Mouse (Mus musculus): Measurements from ENCODE around the gene Pitpnm2.

- TF ChIP-seq CTCF (IDR thresholded peaks at IDR 0.05; ENCODE audit: low read depth, low read length), result no peak
- no peak for TF ChIP-seq POLR2A (IDR thresholded peaks at IDR 0.05; ENCODE audit: extremely low read depth, insufficient read depth, low read length)
Observed at GRCm38 (mm10) chr5:124218986-124219385, 30.6 kb downstream of the Pitpnm2 start.
